Mouse (Mus musculus) thymus, adult 2 months (tissue): ENCODE data around the gene Slc26a8.

Experiments
- CTCF ChIP-seq: fragments of 200-500 bp; IDR thresholded peaks from 2 replicates; pipeline ENCODE4 v1.5.1; 2012; ENCODE audit warnings: mild to moderate bottlenecking, control low read depth, low read length, moderate library complexity, borderline replicate concordance; ENCODE audit not compliant: control insufficient read depth, poor library complexity, insufficient read depth; ENCODE audit errors: extremely low read depth
- POLR2A ChIP-seq: fragments of 200-500 bp; IDR thresholded peaks from 2 replicates; pipeline ENCODE4 v1.6.1; 2012; ENCODE audit warnings: mild to moderate bottlenecking, low read length, control low read depth, moderate library complexity; ENCODE audit not compliant: control insufficient read depth, poor library complexity, insufficient read depth; ENCODE audit errors: extremely low read depth

DNA sequence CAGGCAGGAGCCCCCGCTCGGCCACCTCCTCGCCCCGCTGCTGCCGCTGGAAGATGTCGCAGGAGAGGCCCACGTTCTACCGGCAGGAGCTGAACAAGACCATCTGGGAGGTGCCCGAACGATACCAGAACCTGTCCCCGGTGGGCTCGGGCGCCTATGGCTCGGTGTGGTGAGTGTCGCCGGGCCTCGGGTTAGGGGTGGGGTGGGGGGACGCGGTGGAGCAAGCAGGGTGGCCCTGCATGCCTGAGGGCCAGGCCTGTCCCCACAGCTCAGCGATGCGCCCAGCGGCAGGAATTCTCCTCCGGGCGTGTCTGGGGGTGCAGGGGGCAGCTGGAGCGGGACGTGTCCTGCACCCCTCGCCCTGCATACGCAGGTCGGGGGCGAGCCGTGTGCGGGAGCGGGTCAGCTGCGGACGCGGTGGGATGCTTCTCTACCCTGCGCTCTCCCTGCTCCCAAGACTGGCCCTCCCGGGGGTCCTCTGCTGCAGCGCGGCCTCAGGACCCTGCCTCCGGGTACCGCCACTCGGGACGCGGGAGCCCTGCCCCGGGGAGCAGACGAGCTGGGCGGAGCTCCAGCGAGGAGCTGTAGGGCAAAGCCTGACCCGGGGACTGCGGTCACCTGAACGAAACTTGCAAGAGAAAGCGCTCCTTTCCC is 1.8 kb upstream of the Slc26a8 start:
- TF ChIP-seq CTCF (no peak), POLR2A (no peak)
